Mouse (Mus musculus) lung, embryonic 16.5 days (tissue): ENCODE data around the gene Tnnt3. TPM values are rescaled to one million over a fixed set of nuclear protein-coding genes. Genes with fewer than 3 reads are reported as not detected.
A peak's percentile ranks its signal among the peaks of the same experiment; 100 is the strongest.

Experiments
- ATAC-seq: fragments of 200-750 bp; cut with Nextera tagmentation; 2 replicates; pipeline ENCODE4 v1.8.0; 2017; ENCODE audit warnings: low read depth, mild to moderate bottlenecking, moderate library complexity
- H3K27ac ChIP-seq: fragments of 300-500 bp; sonication (generic); 2 replicates; pipeline ENCODE4 v1.5.1; 2014; ENCODE audit warnings: mild to moderate bottlenecking, control low read depth, low read length
- H3K27me3 ChIP-seq: fragments of 300-500 bp; sonication (generic); 2 replicates; pipeline ENCODE4 v1.6.1; 2014; ENCODE audit warnings: low read depth, low read length, mixed read lengths; ENCODE audit not compliant: control insufficient read depth, insufficient read depth
- H3K36me3 ChIP-seq: fragments of 300-500 bp; sonication (generic); 2 replicates; pipeline ENCODE4 v1.6.1; 2014; ENCODE audit warnings: low read length; ENCODE audit not compliant: control insufficient read depth, insufficient read depth
- H3K4me1 ChIP-seq: fragments of 300-500 bp; sonication (generic); replicated peaks from 2 replicates; pipeline ENCODE4 v1.6.1; 2014; ENCODE audit warnings: low read length, mixed read lengths; ENCODE audit not compliant: control insufficient read depth, insufficient read depth
- H3K4me2 ChIP-seq: fragments of 300-500 bp; sonication (generic); 2 replicates; pipeline ENCODE4 v1.6.1; 2014; ENCODE audit warnings: low read depth, low read length, control low read depth
- H3K4me3 ChIP-seq: fragments of 300-500 bp; sonication (generic); 2 replicates; pipeline ENCODE4 v1.5.1; 2014; ENCODE audit warnings: mild to moderate bottlenecking, low read length, control low read depth
- H3K9ac ChIP-seq: fragments of 300-500 bp; sonication (generic); 2 replicates; pipeline ENCODE4 v1.6.1; 2014; ENCODE audit warnings: low read length, control low read depth
- H3K9me3 ChIP-seq: fragments of 300-500 bp; sonication (generic); 2 replicates; pipeline ENCODE4 v1.6.1; 2016; ENCODE audit warnings: low read length; ENCODE audit not compliant: control insufficient read depth
- WGBS: fragments of 180-500 bp; shearing (Covaris S2); extraction: QIAGEN DNeasy Blood & Tissue Kit; methylation state at CpG from one replicate; pipeline ENCODE4 v1.1.7; 2014; 5-methylcytosine and 5-hydroxymethylcytosine counted together
- polyA plus RNA-seq: library from polyadenylated mRNA; unstranded; fragments of >200 nt; fragmentation: Nextera tagmentation; extraction: Ambion mirVana; gene quantifications from 2 replicates; pipeline ENCODE4 v1.2.1, GENCODE M21; 2015

Tnnt3 gene
- polyA plus RNA-seq, 1 experiment from 2014 or later = 17.9 TPM

DNA sequence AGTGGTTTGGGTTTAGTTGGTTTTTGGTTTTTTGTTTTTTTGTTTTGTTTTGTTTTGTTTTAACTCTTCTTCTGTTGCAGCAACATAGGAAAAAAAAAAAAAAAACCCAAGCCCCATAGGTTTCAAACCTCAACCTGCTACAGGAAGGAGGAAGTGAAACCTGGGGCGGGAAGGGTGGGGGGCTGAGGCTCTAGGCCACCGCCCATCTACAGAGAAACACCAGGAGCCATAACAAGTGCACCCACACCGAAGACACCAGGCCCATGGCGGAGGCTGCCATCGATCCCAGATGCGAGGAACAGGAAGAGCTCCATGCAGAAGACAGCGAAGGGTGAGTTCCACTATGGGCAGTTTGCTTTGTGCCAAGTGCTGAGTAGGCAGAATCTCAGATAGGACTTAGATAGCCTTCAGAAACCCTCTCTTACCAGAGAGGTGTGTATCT lies 38.0 kb upstream of the Tnnt3 start, which contains the start of gene Lsp1:
Gene Lsp1, plus strand, starts transcription at position 174 of the 442 bp plus-strand sequence.
- no peaks in the 10 kb centered on the region for H3K36me3 ChIP-seq
- no peak for ATAC-seq
- no peak within 1 kb of the TSS for H3K4me3 ChIP-seq
- peaks cover 37% of the 10 kb centered on the region for H3K4me1 ChIP-seq
- H3K9me3 ChIP-seq = no peaks in the 10 kb centered on the region
- no peak within 1 kb of the TSS for H3K9ac ChIP-seq
- H3K27ac ChIP-seq = peak within 1 kb of the TSS; percentile 93
- no peak within 1 kb of the TSS for H3K4me2 ChIP-seq
- no peaks in the 10 kb centered on the region for H3K27me3 ChIP-seq
- 84% methylated on average over 7 of the region's 7 CpGs for WGBS

DNA sequence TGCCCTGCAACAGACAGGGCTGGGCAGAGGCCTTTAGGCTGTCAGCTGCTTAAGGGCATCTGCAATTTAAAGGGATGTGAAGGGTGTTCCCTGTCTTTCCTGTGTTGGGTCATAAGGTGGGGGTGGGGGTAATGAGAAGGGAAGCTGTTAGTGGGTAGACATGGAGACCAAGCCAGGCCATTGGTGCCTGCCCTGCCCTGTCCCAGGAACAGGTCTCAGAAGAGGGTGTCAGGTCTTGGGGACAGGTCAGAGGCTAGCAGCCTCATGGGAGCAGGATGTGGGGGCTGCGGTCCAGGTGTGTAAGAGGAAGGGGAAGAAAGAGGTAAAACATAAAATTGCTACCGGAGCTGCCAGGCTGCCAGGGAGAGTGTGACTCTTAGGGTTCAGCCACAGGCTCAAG lies 37.2 kb upstream of the Tnnt3 start:
- Histone ChIP-seq H3K9me3 (no peaks in the 10 kb centered on the region), H3K4me2 (no peak overlapping the region), H3K27ac (no peak overlapping the region), H3K4me1 (peaks cover 30% of the 10 kb centered on the region), H3K4me3 (no peak overlapping the region), H3K36me3 (no peaks in the 10 kb centered on the region), H3K9ac (no peak overlapping the region), H3K27me3 (no peaks in the 10 kb centered on the region)
- ATAC-seq = no peak
- 73% methylated on average over 2 of the region's 2 CpGs for WGBS

DNA sequence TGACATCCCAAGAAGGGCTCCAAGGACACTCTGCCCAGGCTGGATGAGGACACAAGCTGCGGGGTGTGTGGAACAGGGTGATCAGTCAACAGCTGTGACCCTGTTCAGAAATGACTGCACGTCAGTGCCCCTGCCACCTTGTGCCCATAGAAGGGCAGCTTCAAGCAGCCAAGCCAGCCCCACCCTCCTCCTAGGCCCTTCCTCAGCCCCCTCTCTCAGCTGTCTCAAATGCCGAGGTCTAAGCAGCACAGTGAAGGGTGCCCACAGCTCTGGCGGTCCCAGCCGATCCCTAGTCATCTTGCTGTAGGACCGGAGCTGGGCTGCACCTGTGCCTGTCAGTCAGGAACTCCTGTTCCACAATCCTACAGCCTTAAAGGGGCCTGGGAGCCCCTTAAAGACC lies 36.4 kb upstream of the Tnnt3 start:
- H3K9me3 ChIP-seq = no peaks in the 10 kb centered on the region
- 74% methylated on average over 6 of the region's 6 CpGs for WGBS
- H3K9ac ChIP-seq = no peak overlapping the region
- H3K4me1 ChIP-seq = peaks cover 23% of the 10 kb centered on the region
- H3K27ac ChIP-seq = no peak overlapping the region
- ATAC-seq = no peak
- no peaks in the 10 kb centered on the region for H3K27me3 ChIP-seq
- H3K4me2 ChIP-seq = no peak overlapping the region
- H3K4me3 ChIP-seq = no peak overlapping the region
- no peaks in the 10 kb centered on the region for H3K36me3 ChIP-seq

DNA sequence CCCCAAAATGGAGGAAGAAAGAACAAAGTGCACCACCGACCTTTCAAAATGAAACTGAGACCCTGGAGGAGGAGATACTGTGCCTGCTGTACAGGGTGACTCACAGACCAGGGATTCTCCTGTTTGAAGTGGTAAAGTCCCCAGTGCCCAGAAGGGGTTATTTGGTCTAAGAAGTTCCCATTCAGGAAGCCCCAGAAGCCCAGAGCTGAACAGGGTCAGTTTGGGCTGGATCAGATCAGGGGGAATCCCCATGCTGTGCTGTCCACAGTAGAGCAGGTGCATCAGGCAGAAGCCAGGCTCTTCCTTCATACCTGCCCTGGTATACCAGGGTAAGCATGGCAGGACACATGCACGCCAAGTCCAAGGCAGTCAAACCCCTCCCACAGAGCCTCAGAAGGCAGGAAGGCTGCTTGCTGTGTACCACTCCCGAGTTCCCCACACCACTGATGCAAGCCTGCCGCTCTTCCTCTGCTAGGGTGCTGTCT lies 36.0 kb upstream of the Tnnt3 start:
- no peak overlapping the region for H3K9ac ChIP-seq
- no peak overlapping the region for H3K4me2 ChIP-seq
- no peaks in the 10 kb centered on the region for H3K36me3 ChIP-seq
- peaks cover 18% of the 10 kb centered on the region for H3K4me1 ChIP-seq
- H3K9me3 ChIP-seq = no peaks in the 10 kb centered on the region
- 74% methylated on average over 4 of the region's 4 CpGs for WGBS
- no peak overlapping the region for H3K27ac ChIP-seq
- no peak overlapping the region for H3K4me3 ChIP-seq
- ATAC-seq = no peak
- no peaks in the 10 kb centered on the region for H3K27me3 ChIP-seq

DNA sequence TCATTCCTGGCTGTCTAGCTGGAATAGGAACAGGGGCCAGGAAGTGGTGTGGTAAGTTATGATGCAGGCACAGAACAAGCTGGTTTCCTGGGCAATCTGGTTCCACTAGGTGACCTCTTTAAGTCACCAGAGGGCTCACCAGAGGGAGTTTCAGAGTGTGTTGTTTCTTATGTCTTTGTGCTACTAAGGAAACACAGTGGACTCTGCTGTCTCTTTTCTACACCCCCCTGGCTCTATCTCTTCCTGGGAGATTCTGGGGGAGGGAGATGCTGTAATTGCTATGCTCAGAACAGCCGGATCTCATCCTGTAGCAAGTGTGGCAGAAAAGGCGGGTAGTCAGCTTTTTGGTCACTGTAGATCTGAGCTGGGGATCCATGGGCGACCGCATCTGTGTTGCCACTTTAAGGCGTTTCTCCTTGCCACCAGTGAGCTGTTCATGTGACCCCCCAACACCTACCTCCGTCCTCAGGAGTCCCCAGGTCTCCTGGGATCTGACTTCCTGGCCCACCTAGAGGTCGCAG lies 28.4 kb upstream of the Tnnt3 start:
- WGBS = 42% methylated on average over 7 of the region's 7 CpGs
- peak; percentile 45 for ATAC-seq
- H3K4me1 ChIP-seq = peaks cover 31% of the 10 kb centered on the region
- no peak overlapping the region for H3K4me2 ChIP-seq
- no peak overlapping the region for H3K4me3 ChIP-seq
- peak overlapping the region; percentile 9; the same call in 1 of the 2 replicates for H3K9ac ChIP-seq
- H3K36me3 ChIP-seq = no peaks in the 10 kb centered on the region
- H3K9me3 ChIP-seq = no peaks in the 10 kb centered on the region
- peak overlapping the region; percentile 93 for H3K27ac ChIP-seq
- H3K27me3 ChIP-seq = no peaks in the 10 kb centered on the region

DNA sequence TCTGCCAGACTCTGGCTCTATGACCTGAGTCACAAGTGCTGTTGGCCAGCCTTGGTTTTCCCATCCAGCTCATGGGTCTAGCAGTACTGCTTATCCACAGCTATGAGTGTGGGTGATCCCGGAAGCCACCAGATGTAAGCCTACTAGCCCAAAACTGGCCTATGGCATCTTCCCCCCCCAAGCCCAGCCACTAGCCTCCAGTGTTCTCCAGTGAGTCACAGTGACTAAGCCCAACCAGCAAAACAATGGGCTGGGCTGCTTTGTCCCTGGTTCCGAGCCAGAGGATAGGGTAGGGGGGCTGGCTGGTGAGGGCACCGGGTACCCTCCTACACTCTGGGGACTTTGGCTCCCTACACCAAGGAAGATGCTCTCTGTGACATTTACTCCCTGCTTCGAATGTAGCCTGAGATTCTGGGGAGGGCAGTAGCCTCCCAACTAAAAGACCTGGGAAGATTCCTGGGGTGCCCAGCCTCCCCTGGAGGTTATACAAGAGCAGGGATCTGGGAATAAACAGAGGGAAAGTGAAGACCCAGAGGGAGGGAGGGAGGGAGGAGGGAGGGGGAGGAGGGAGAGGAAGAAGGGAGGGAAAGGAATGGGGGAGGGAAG lies 27.7 kb upstream of the Tnnt3 start:
- Histone ChIP-seq H3K4me2 (no peak overlapping the region), H3K27ac (peak overlapping the region; percentile 93), H3K4me1 (peaks cover 31% of the 10 kb centered on the region), H3K9me3 (no peaks in the 10 kb centered on the region), H3K9ac (peak overlapping the region; percentile 67), H3K4me3 (no peak overlapping the region), H3K27me3 (no peaks in the 10 kb centered on the region), H3K36me3 (no peaks in the 10 kb centered on the region)
- ATAC-seq = peak; percentile 69
- 15% methylated on average over 4 of the region's 4 CpGs for WGBS

DNA sequence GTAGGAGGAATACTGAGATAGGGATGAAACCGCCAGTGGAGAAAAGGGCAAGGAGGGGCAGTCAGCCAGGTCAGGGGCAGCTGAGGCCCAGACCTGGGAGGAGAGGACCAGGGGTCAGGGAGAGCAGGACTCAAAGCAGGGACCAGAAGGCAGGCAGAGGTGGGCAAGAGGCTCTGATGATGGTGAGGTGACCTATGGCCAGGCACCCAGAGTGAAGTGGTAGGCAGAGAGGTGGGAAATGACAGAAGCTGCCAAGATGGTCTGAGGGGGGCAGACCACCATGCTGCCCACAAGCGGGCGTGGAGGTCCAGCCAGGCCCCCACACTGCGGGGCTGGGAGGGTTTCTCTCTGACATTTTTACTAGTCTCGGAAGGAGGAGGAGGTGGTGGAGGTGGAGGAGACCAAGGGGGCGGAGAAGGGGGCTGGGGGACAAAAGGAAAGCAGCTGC lies 27.2 kb upstream of the Tnnt3 start:
- Histone ChIP-seq H3K27ac (peak overlapping the region; percentile 93), H3K36me3 (no peaks in the 10 kb centered on the region), H3K27me3 (no peaks in the 10 kb centered on the region), H3K4me2 (peak overlapping the region; percentile 48; the same call in 1 of the 2 replicates), H3K9me3 (no peaks in the 10 kb centered on the region), H3K4me1 (peaks cover 31% of the 10 kb centered on the region), H3K4me3 (no peak overlapping the region; the same call in 1 of the 2 replicates), H3K9ac (peak overlapping the region; percentile 67)
- WGBS = 60% methylated on average over 6 of the region's 6 CpGs
- ATAC-seq = peak; percentile 15; the same call in 1 of the 2 replicates

DNA sequence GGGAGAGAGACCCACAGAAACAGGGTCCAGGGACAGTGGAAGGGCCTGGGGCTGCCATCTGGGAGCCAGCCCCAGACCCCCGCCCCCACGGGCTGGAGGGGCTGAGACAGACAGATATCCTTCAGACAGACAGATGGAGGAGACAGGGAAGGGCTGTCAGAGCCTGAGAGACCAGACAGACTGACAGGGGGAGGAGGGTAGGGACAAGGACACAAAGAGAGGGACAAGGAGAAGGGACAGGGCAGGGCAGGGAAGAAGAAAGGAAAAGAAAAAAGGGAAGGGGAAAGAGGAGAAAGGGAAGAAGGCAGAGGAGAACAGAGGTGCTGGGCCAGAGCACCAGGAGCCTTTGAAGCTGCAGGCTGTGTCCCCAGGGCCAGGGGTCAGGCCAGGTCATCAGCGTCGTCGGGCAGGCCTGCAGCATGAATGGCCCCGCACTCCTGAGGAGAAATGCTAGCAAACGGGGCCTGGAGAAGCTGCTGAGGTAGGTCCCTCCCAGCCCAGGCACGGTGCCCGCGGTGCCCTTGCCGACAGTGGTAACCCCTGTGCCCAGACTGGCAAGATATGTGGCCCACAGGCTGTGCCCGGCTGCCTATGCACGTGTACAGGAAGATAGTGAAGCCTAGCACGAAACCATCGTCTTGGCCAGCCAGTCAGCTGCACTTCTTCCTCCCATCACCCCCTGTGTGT lies 26.6 kb upstream of the Tnnt3 start:
- Histone ChIP-seq H3K4me1 (peaks cover 31% of the 10 kb centered on the region), H3K27ac (peak overlapping the region; percentile 93), H3K4me2 (peak overlapping the region; percentile 48), H3K27me3 (no peaks in the 10 kb centered on the region), H3K9ac (peak overlapping the region; percentile 67), H3K36me3 (no peaks in the 10 kb centered on the region), H3K9me3 (no peaks in the 10 kb centered on the region), H3K4me3 (peak overlapping the region; percentile 31)
- ATAC-seq = peak; percentile 6; the same call in 1 of the 2 replicates
- 34% methylated on average over 15 of the region's 15 CpGs for WGBS

DNA sequence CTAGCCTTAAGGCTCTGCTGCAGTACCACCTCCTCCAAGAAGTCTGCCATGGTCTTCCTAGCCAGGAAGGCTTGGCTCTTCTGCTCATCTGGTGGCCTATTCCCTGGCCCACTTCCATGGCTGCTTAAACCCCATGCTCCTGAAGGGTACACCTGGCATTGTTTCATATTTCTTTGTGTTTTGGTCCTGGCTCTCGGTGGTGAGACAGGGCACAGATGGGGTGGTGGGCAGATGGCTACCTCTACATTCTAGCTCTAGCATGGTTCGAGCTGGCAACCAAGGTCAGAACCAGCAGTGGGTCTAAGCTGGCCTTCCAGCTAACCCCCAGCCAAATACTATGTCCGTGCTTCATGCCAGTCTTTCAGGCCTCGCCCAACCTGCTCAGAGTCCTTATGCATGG lies 25.7 kb upstream of the Tnnt3 start:
- Histone ChIP-seq H3K4me2 (peak overlapping the region; percentile 48), H3K4me3 (peak overlapping the region; percentile 31), H3K9ac (0 out of 2 replicates have a peak overlapping the region, but pooled peaks have one; percentile 67), H3K36me3 (no peaks in the 10 kb centered on the region), H3K4me1 (peaks cover 31% of the 10 kb centered on the region), H3K27ac (peak overlapping the region; percentile 93), H3K9me3 (no peaks in the 10 kb centered on the region), H3K27me3 (no peaks in the 10 kb centered on the region)
- WGBS = 85% methylated on average over 4 of the region's 4 CpGs
- ATAC-seq = no peak
